Mouse (Mus musculus) brain, embryonic 14.5 days (tissue): Measurements from ENCODE around the gene Pkp1.

Experiments
- CTCF ChIP-seq: fragments of 200-500 bp; IDR thresholded peaks from 2 replicates; pipeline ENCODE4 v1.5.1; 2012; ENCODE audit warnings: inconsistent platforms, mild to moderate bottlenecking, moderate library complexity, borderline replicate concordance; ENCODE audit not compliant: insufficient read depth, insufficient read length; ENCODE audit errors: extremely low read depth
- POLR2A ChIP-seq: fragments of 200-500 bp; IDR thresholded peaks from 2 replicates; pipeline ENCODE4 v1.6.1; 2012; ENCODE audit warnings: mild to moderate bottlenecking, inconsistent platforms, borderline replicate concordance; ENCODE audit not compliant: poor library complexity, insufficient read depth, insufficient read length, severe bottlenecking; ENCODE audit errors: extremely low read depth

DNA sequence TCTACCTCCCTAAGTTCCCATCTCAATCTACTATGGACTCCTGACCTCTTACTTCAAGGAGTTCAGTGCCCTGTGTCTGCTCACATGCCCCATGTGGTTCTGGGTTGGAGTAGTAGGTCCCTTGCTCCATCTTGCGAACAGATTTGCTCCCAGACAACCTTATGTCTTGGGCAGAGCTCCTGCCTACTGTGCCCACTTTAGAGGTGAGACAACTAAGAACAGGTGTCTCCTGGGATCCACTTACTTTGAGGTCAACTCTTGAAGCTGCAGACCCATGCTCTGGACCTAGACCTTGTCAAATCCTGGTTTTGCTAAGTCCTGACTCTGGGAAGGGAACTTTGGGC, 63.7 kb downstream of the Pkp1 start:
- TF ChIP-seq CTCF (no peak), POLR2A (no peak)
